14 mouse cellular contexts compared by ENCODE assay signal in the genomic region with DNA sequence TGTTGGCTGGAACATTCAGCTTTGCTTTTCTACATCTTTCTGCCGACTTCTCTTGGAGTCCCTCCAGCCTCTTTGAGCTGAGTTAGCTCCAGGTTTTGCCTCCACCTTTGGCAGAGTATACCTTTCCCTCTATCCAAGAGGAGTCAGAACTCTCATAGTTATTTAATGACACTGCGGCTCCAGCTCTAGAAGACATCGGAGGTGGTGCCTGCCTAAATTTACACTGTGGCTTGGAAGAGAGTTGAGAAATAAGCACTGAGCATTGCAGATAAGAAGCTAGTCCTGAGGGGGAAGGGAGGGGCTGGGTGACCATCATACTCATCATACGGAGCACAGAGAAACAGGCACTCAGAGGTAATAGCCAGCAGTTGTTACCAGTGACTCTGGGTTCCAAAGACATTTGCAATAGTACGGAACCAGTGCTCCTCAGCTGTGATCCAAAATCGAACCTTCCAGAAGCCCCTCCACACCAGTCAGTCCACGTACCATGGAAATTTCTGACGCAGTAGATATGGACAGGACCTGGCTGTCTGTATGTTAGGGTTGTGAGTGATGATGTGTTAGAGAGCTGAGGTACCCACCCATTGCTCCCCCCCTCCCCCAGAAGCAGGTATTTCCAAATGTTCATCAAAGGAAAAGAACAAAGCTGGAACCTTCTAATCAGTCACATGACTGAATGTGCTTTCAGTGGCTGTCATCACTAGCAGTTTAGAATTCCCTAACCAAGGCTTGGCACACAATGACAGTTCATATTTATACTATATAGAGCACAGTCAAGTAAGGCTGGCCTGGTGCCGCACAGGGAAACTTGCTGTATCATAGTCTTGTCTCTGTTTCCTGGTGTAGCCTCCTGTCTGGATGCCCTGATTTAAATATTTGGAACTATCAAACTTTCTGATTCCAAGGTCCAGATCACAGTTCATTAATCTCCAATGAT.
A peak's percentile ranks its signal among the peaks of the same experiment; 100 is the strongest.
DNase-seq lines count a peak whose midpoint lies in the region; ATAC-seq and TF ChIP-seq lines count a peak whose summit lies in the region.
"Had no signal": no experiment of that assay in that cellular context is flagged by ENCODE, and none has a peak within 500 bp of the region (broad histone marks: within the 10 kb centered on the region; RNA-seq: fewer than 3 reads in every experiment).

No protein-coding gene starts in this region.

- H3K9ac ChIP-seq in heart, adult 2 months (ENCODE audit: low read depth, low read length) = no peak overlapping the region
- H3K9ac ChIP-seq in liver, adult 2 months (ENCODE audit: low read depth, low read length) = no peak overlapping the region
- H3K9ac ChIP-seq in liver, embryonic 11.5 days (ENCODE audit: low read depth, low read length) = no peak overlapping the region
- H3K9ac ChIP-seq in heart, embryonic 12.5 days = no peak overlapping the region
- H3K9ac ChIP-seq in limb, embryonic 14.5 days (ENCODE audit: low read depth, low read length, severe bottlenecking) = no peak overlapping the region
- no peak overlapping the region for H3K9ac ChIP-seq in midbrain, embryonic 16.5 days (ENCODE audit: low read depth, low read length)
- H3K9ac ChIP-seq: limb, embryonic 13.5 days; midbrain, embryonic 15.5 days; neural tube, embryonic 13.5 days had no signal

- H3K27me3 ChIP-seq in heart, adult 2 months (ENCODE audit: control insufficient read depth, insufficient read depth, low read length) = no peaks in the 10 kb centered on the region
- no peaks in the 10 kb centered on the region for H3K27me3 ChIP-seq in liver, adult 2 months (ENCODE audit: control insufficient read depth, insufficient read depth, low read length)
- no peaks in the 10 kb centered on the region for H3K27me3 ChIP-seq in liver, embryonic 11.5 days (replicated peaks; ENCODE audit: control insufficient read depth, insufficient read depth, low read length)
- no peaks in the 10 kb centered on the region for H3K27me3 ChIP-seq in heart, embryonic 12.5 days (replicated peaks)
- no peaks in the 10 kb centered on the region for H3K27me3 ChIP-seq in limb, embryonic 14.5 days (ENCODE audit: control insufficient read depth, insufficient read depth, low read length)
- no peaks in the 10 kb centered on the region for H3K27me3 ChIP-seq in midbrain, embryonic 16.5 days (ENCODE audit: control insufficient read depth, insufficient read depth, low read depth, low read length)
- H3K27me3 ChIP-seq: limb, embryonic 13.5 days; midbrain, embryonic 15.5 days; neural tube, embryonic 13.5 days had no signal

- no peak overlapping the region for H3K4me3 ChIP-seq in heart, adult 2 months
- H3K4me3 ChIP-seq in liver, adult 2 months (ENCODE audit: insufficient read depth, low read depth, low read length) = no peak overlapping the region
- no peak overlapping the region for H3K4me3 ChIP-seq in liver, embryonic 11.5 days (ENCODE audit: low read depth, low read length)
- H3K4me3 ChIP-seq in heart, embryonic 12.5 days = no peak overlapping the region
- no peak overlapping the region for H3K4me3 ChIP-seq in limb, embryonic 14.5 days (replicated peaks; ENCODE audit: low read length)
- no peak overlapping the region for H3K4me3 ChIP-seq in midbrain, embryonic 16.5 days (ENCODE audit: low read depth, low read length)
- H3K4me3 ChIP-seq: limb, embryonic 13.5 days; midbrain, embryonic 15.5 days; neural tube, embryonic 13.5 days had no signal

- no peak for TF ChIP-seq POLR2A in heart, adult 2 months (IDR thresholded peaks at IDR 0.05; ENCODE audit: insufficient read depth, low read depth, low read length)
- no peak for TF ChIP-seq POLR2A in liver, adult 2 months (IDR thresholded peaks at IDR 0.05; ENCODE audit: extremely low read depth, insufficient read depth, low read length)
- TF ChIP-seq POLR2A in limb, embryonic 14.5 days (IDR thresholded peaks at IDR 0.05; ENCODE audit: borderline replicate concordance, extremely low read depth, insufficient read depth, insufficient read length) = no peak

- no peak overlapping the region for H3K4me2 ChIP-seq in liver, embryonic 11.5 days
- H3K4me2 ChIP-seq in heart, embryonic 12.5 days = peak overlapping the region; percentile 17
- H3K4me2 ChIP-seq in limb, embryonic 14.5 days (replicated peaks; ENCODE audit: low read depth, low read length, severe bottlenecking) = no peak overlapping the region
- H3K4me2 ChIP-seq in midbrain, embryonic 16.5 days (ENCODE audit: low read length) = no peak overlapping the region
- H3K4me2 ChIP-seq: limb, embryonic 13.5 days; midbrain, embryonic 15.5 days; neural tube, embryonic 13.5 days had no signal

- H3K4me1 ChIP-seq in heart, adult 2 months (ENCODE audit: control insufficient read depth, insufficient read depth, low read length) = peaks cover 1% of the 10 kb centered on the region; the same call in 1 of the 2 replicates
- peaks cover 4% of the 10 kb centered on the region; the same call in 1 of the 2 replicates for H3K4me1 ChIP-seq in liver, adult 2 months (ENCODE audit: control insufficient read depth, insufficient read depth, low read length)
- no peaks in the 10 kb centered on the region for H3K4me1 ChIP-seq in liver, embryonic 11.5 days (replicated peaks; ENCODE audit: control insufficient read depth, insufficient read depth, low read length)
- peaks cover 11% of the 10 kb centered on the region for H3K4me1 ChIP-seq in heart, embryonic 12.5 days (replicated peaks)
- peaks cover 11% of the 10 kb centered on the region for H3K4me1 ChIP-seq in limb, embryonic 14.5 days (ENCODE audit: control insufficient read depth, insufficient read depth, low read length)
- H3K4me1 ChIP-seq in midbrain, embryonic 16.5 days (ENCODE audit: control insufficient read depth, insufficient read depth, low read length) = peaks cover 7% of the 10 kb centered on the region

- no peaks in the 10 kb centered on the region for H3K9me3 ChIP-seq in liver, embryonic 11.5 days (ENCODE audit: control insufficient read depth, low read length)
- no peaks in the 10 kb centered on the region for H3K9me3 ChIP-seq in heart, embryonic 12.5 days (replicated peaks)
- no peaks in the 10 kb centered on the region for H3K9me3 ChIP-seq in limb, embryonic 14.5 days (ENCODE audit: control insufficient read depth, low read length)
- no peaks in the 10 kb centered on the region for H3K9me3 ChIP-seq in midbrain, embryonic 16.5 days (replicated peaks; ENCODE audit: control insufficient read depth, low read length, poor library complexity, severe bottlenecking)
- H3K9me3 ChIP-seq: G1E; limb, embryonic 13.5 days; midbrain, embryonic 15.5 days; neural tube, embryonic 13.5 days had no signal

- peak; percentile 19 to 20 for DNase-seq in heart, adult 18-20 months
- DNase-seq in heart, adult 2 months = no peak
- DNase-seq in liver, adult 2 months (ENCODE audit: extremely low read depth, low read depth, low spot score) = peak; percentile 83
- no peak for DNase-seq in liver, embryonic 11.5 days (ENCODE audit: low spot score)
- DNase-seq in limb, embryonic 14.5 days (ENCODE audit: low spot score) = peak; percentile 28
- DNase-seq: adrenal gland, postnatal 10 days; layer of hippocampus, postnatal 36 days had no signal

- H3K79me2 ChIP-seq in heart, adult 2 months (replicated peaks; ENCODE audit: control insufficient read depth, insufficient read depth, low read length) = no peaks in the 10 kb centered on the region
- no peaks in the 10 kb centered on the region for H3K79me2 ChIP-seq in liver, adult 2 months (ENCODE audit: control insufficient read depth, insufficient read depth, low read length)

- WGBS in heart, adult 2 months = 42% methylated on average over 9 of the region's 9 CpGs
- WGBS in liver, adult 2 months = 76% methylated on average over 9 of the region's 9 CpGs
- WGBS in liver, embryonic 11.5 days = 60% methylated on average over 9 of the region's 9 CpGs
- 44% methylated on average over 9 of the region's 9 CpGs for WGBS in heart, embryonic 12.5 days
- WGBS in limb, embryonic 14.5 days = 83% methylated on average over 9 of the region's 9 CpGs
- 90% methylated on average over 9 of the region's 9 CpGs for WGBS in midbrain, embryonic 16.5 days

- H3K27ac ChIP-seq in heart, adult 2 months = no peak overlapping the region
- H3K27ac ChIP-seq in liver, adult 2 months (replicated peaks; ENCODE audit: insufficient read depth, low read depth, low read length) = no peak overlapping the region
- H3K27ac ChIP-seq in liver, embryonic 11.5 days (ENCODE audit: low read depth, low read length) = no peak overlapping the region
- peak overlapping the region; percentile 62 for H3K27ac ChIP-seq in heart, embryonic 12.5 days (ENCODE audit: poor library complexity, severe bottlenecking)
- no peak overlapping the region for H3K27ac ChIP-seq in limb, embryonic 14.5 days (replicated peaks; ENCODE audit: low read depth, low read length)
- H3K27ac ChIP-seq in midbrain, embryonic 16.5 days (ENCODE audit: low read length) = no peak overlapping the region
- H3K27ac ChIP-seq: hindbrain, postnatal 0 days; limb, embryonic 13.5 days; midbrain, embryonic 15.5 days; neural tube, embryonic 13.5 days had no signal

- H3K36me3 ChIP-seq in heart, adult 2 months (ENCODE audit: control insufficient read depth, insufficient read depth, low read length) = no peaks in the 10 kb centered on the region
- H3K36me3 ChIP-seq in liver, adult 2 months (ENCODE audit: control insufficient read depth, insufficient read depth, low read length) = no peaks in the 10 kb centered on the region
- H3K36me3 ChIP-seq in liver, embryonic 11.5 days (ENCODE audit: control insufficient read depth, insufficient read depth, low read length) = no peaks in the 10 kb centered on the region
- no peaks in the 10 kb centered on the region for H3K36me3 ChIP-seq in heart, embryonic 12.5 days
- H3K36me3 ChIP-seq in limb, embryonic 14.5 days (ENCODE audit: control insufficient read depth, insufficient read depth, low read length) = no peaks in the 10 kb centered on the region
- no peaks in the 10 kb centered on the region for H3K36me3 ChIP-seq in midbrain, embryonic 16.5 days (ENCODE audit: control insufficient read depth, insufficient read depth, low read length)
- H3K36me3 ChIP-seq: G1E; limb, embryonic 13.5 days; midbrain, embryonic 15.5 days; neural tube, embryonic 13.5 days had no signal

- ATAC-seq in liver, embryonic 11.5 days (replicated peaks; ENCODE audit: low FRiP score) = no peak
- ATAC-seq in heart, embryonic 12.5 days (ENCODE audit: insufficient number of reproducible peaks, low FRiP score) = peak; percentile 63
- ATAC-seq in limb, embryonic 14.5 days (ENCODE audit: low FRiP score, low read depth) = no peak
- ATAC-seq in midbrain, embryonic 16.5 days = no peak
- ATAC-seq: hindbrain, postnatal 0 days; midbrain, embryonic 15.5 days had no signal

- no peak for TF ChIP-seq EP300 in heart, adult 2 months (IDR thresholded peaks at IDR 0.05; ENCODE audit: insufficient read depth, low read depth, low read length)

- intact Hi-C loops in heart, adult 2 months (cut with DNase I) = no loop called here

- no peak for TF ChIP-seq CTCF in heart, adult 2 months (IDR thresholded peaks at IDR 0.05)
- no peak for TF ChIP-seq CTCF in liver, adult 2 months (IDR thresholded peaks at IDR 0.05; ENCODE audit: low read depth, low read length)

Comparison
In these comparisons a context has a peak if more than half of its experiments do, and no peak if none do; other contexts are left out.
1. DNase-seq: peak in heart, adult 18-20 months (2 of 2), liver, adult 2 months (single experiment) and limb, embryonic 14.5 days (single experiment); none in heart, adult 2 months (0 of 2) and liver, embryonic 11.5 days (single experiment).